Mouse (Mus musculus): ENCODE data around the gene Babam2. TPM values are rescaled to one million over a fixed set of nuclear protein-coding genes. Genes with fewer than 3 reads are reported as not detected.
A peak's percentile ranks its signal among the peaks of the same experiment; 100 is the strongest.

Gene Babam2
- total and polyA plus RNA-seq, 3 experiments = 44.6 to 214 (median 65.0) TPM

DNA sequence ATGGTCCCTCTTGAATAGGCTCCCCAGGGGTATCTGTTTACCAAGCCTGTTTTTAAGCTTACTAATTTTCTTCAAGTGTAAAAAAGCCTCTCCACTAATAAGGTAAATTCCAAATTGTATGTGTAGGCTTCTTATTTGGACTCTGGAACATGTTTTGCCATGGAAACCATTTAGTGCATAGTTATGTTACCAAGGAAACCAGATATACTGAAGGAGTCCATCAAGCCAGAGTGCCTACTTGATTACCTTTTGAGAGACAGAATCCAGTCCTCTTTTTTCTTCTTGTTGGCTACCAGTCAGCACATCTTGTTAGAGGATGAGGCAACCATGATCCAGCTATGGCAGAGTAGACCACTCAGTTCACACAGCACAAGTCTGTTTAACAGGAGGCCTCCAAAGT lies 222.6 kb downstream of the Babam2 start:
- no peaks in the 10 kb centered on the region for H3K9me3 ChIP-seq (replicated peaks)
- H3K27me3 ChIP-seq (ENCODE audit: insufficient read depth, low read length) = no peaks in the 10 kb centered on the region
- H3K4me3 ChIP-seq (ENCODE audit: low read depth, low read length) = no peak overlapping the region
- TF ChIP-seq TAL1 (conservative IDR thresholded peaks at IDR 0.05; ENCODE audit: low read depth, low read length) (no peak), GATA1 (IDR thresholded peaks at IDR 0.05; ENCODE audit: borderline replicate concordance, low read length) (no peak), CTCF (IDR thresholded peaks at IDR 0.05; ENCODE audit: low read depth, low read length) (no peak), POLR2AphosphoS5 (IDR thresholded peaks at IDR 0.05; ENCODE audit: insufficient replicate concordance, low read depth, low read length) (no peak), GATA2 (IDR thresholded peaks at IDR 0.05; ENCODE audit: borderline replicate concordance, low read depth, low read length) (no peak)
- DNase-seq (ENCODE audit: low spot score) (no peak), ATAC-seq (ENCODE audit: extremely low read depth, insufficient number of reproducible peaks, low FRiP score, poor library complexity, severe bottlenecking) (no peak)
- no peaks in the 10 kb centered on the region for H3K4me1 ChIP-seq (ENCODE audit: insufficient read depth, low read depth, low read length)
- H3K36me3 ChIP-seq (replicated peaks) = peaks cover 13% of the 10 kb centered on the region

DNA sequence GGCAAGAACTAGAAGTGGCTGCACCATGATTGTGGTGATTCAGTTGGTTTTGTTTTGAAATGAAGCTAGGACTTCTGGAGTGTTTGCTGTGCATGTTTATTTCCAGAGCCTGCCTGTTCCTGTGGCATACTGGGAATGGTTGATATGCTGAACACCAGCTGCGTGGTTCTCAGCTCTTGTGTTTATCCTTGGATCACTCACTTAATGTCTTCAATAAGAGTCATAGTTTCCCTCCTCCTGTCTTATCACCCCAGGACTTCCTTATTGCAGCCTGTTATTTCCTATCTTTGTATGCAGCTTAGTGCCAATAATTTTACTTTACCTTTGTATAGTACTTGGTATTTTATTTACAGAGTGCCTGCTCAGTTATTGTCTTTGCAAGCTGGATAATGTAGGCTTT lies 223.4 kb downstream of the Babam2 start:
- Histone ChIP-seq H3K9me3 (replicated peaks) (no peaks in the 10 kb centered on the region), H3K4me3 (ENCODE audit: low read depth, low read length) (no peak overlapping the region), H3K27me3 (ENCODE audit: insufficient read depth, low read length) (no peaks in the 10 kb centered on the region), H3K36me3 (replicated peaks) (peaks cover 13% of the 10 kb centered on the region), H3K4me1 (ENCODE audit: insufficient read depth, low read depth, low read length) (no peaks in the 10 kb centered on the region)
- DNase-seq (ENCODE audit: low spot score) = no peak
- TF ChIP-seq CTCF (IDR thresholded peaks at IDR 0.05; ENCODE audit: low read depth, low read length) (no peak), GATA1 (IDR thresholded peaks at IDR 0.05; ENCODE audit: borderline replicate concordance, low read length) (no peak), GATA2 (IDR thresholded peaks at IDR 0.05; ENCODE audit: borderline replicate concordance, low read depth, low read length) (no peak), TAL1 (conservative IDR thresholded peaks at IDR 0.05; ENCODE audit: low read depth, low read length) (no peak), POLR2AphosphoS5 (IDR thresholded peaks at IDR 0.05; ENCODE audit: insufficient replicate concordance, low read depth, low read length) (no peak)
- ATAC-seq (ENCODE audit: extremely low read depth, insufficient number of reproducible peaks, low FRiP score, poor library complexity, severe bottlenecking) = no peak; the same call in 1 of the 2 replicates

DNA sequence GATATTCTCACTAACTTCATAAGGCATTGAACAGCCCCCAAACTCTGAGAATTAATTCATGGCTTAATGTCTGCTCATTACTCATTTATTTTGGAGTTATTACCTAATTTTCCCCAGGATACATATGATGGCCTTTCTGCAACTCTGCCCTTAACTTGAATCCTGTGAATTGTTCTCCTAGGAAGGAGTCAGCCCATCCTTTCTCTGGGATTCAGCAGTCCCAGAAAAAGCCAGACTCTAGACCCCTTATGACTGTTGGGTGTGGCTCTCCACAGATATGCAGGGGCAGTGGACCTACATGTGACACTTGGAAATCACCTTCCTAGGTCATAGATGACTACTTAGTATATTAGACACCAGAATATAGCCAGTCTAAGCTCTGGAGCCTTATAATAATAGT lies 226.6 kb downstream of the Babam2 start:
- DNase-seq (ENCODE audit: low spot score) (no peak), ATAC-seq (ENCODE audit: extremely low read depth, insufficient number of reproducible peaks, low FRiP score, poor library complexity, severe bottlenecking) (no peak)
- H3K9me3 ChIP-seq (replicated peaks) = no peaks in the 10 kb centered on the region; the same call in 1 of the 2 replicates
- no peak for TF ChIP-seq GATA1 (IDR thresholded peaks at IDR 0.05; ENCODE audit: borderline replicate concordance, low read length)
- no peak for TF ChIP-seq POLR2AphosphoS5 (IDR thresholded peaks at IDR 0.05; ENCODE audit: insufficient replicate concordance, low read depth, low read length)
- TF ChIP-seq GATA2 (IDR thresholded peaks at IDR 0.05; ENCODE audit: borderline replicate concordance, low read depth, low read length) = no peak
- TF ChIP-seq TAL1 (conservative IDR thresholded peaks at IDR 0.05; ENCODE audit: low read depth, low read length) = no peak
- TF ChIP-seq CTCF (IDR thresholded peaks at IDR 0.05; ENCODE audit: low read depth, low read length) = no peak
- H3K36me3 ChIP-seq (replicated peaks) = peaks cover 9% of the 10 kb centered on the region
- H3K27me3 ChIP-seq (ENCODE audit: insufficient read depth, low read length) = no peaks in the 10 kb centered on the region
- no peak overlapping the region for H3K4me3 ChIP-seq (ENCODE audit: low read depth, low read length)
- no peaks in the 10 kb centered on the region for H3K4me1 ChIP-seq (ENCODE audit: insufficient read depth, low read depth, low read length)

DNA sequence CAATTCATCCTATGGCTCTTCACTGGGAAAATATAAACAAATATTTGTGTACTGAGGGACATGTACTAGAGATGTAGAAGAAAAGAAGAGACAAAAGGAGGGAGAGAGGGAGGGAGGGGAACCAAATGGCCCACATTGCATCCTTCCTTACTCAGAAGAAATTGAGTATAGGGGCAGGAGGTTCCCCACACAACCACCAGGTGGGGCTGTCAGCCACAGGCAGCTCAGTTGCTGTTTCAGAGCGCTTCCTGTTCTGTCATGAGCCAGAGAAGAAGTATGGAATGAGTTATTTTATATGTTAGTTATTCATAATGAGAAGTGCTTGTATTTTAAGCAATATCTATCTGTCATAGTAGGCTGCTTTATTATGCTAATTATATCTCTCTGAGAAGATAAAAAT lies 229.1 kb downstream of the Babam2 start:
- no peaks in the 10 kb centered on the region for H3K27me3 ChIP-seq (ENCODE audit: insufficient read depth, low read length)
- H3K4me3 ChIP-seq (ENCODE audit: low read depth, low read length) = no peak overlapping the region
- TF ChIP-seq CTCF (IDR thresholded peaks at IDR 0.05; ENCODE audit: low read depth, low read length) = peak; percentile 25; the same call in 1 of the 2 replicates
- TF ChIP-seq GATA1 (IDR thresholded peaks at IDR 0.05; ENCODE audit: borderline replicate concordance, low read length) = no peak
- TF ChIP-seq TAL1 (conservative IDR thresholded peaks at IDR 0.05; ENCODE audit: low read depth, low read length) = no peak
- no peak for TF ChIP-seq GATA2 (IDR thresholded peaks at IDR 0.05; ENCODE audit: borderline replicate concordance, low read depth, low read length)
- no peak for TF ChIP-seq POLR2AphosphoS5 (IDR thresholded peaks at IDR 0.05; ENCODE audit: insufficient replicate concordance, low read depth, low read length)
- no peaks in the 10 kb centered on the region for H3K4me1 ChIP-seq (ENCODE audit: insufficient read depth, low read depth, low read length)
- peaks cover 13% of the 10 kb centered on the region for H3K36me3 ChIP-seq (replicated peaks)
- DNase-seq (ENCODE audit: low spot score) = no peak
- no peak for ATAC-seq (ENCODE audit: extremely low read depth, insufficient number of reproducible peaks, low FRiP score, poor library complexity, severe bottlenecking)
- H3K9me3 ChIP-seq (replicated peaks) = no peaks in the 10 kb centered on the region; the same call in 1 of the 2 replicates

DNA sequence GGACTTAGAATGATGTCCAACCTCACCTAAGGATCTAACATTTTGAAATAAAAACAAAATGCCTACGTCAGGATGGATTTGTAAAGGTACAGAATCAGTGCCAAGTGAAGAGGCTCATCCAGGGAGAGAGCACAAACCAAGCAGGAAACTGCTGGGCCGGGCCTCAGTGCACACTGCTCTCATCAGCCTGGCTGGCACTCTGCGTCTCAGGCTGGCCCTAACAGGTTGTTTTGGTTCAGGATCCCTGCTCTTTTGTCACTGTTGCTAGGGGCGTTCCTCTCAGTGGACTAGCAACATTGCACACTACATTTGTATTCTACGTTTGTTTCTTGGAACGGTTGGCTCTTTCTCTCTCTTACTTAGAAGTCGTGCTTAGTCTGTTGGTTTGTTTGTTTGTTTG lies 231.5 kb downstream of the Babam2 start:
- H3K27me3 ChIP-seq (ENCODE audit: insufficient read depth, low read length) = no peaks in the 10 kb centered on the region
- peaks cover 9% of the 10 kb centered on the region for H3K36me3 ChIP-seq (replicated peaks)
- DNase-seq (ENCODE audit: low spot score) (no peak), ATAC-seq (ENCODE audit: extremely low read depth, insufficient number of reproducible peaks, low FRiP score, poor library complexity, severe bottlenecking) (no peak)
- H3K4me3 ChIP-seq (ENCODE audit: low read depth, low read length) = no peak overlapping the region
- H3K4me1 ChIP-seq (ENCODE audit: insufficient read depth, low read depth, low read length) = no peaks in the 10 kb centered on the region
- TF ChIP-seq GATA1 (IDR thresholded peaks at IDR 0.05; ENCODE audit: borderline replicate concordance, low read length) (no peak), TAL1 (conservative IDR thresholded peaks at IDR 0.05; ENCODE audit: low read depth, low read length) (no peak), CTCF (IDR thresholded peaks at IDR 0.05; ENCODE audit: low read depth, low read length) (no peak), POLR2AphosphoS5 (IDR thresholded peaks at IDR 0.05; ENCODE audit: insufficient replicate concordance, low read depth, low read length) (no peak)
- H3K9me3 ChIP-seq (replicated peaks) = no peaks in the 10 kb centered on the region; the same call in 1 of the 2 replicates

DNA sequence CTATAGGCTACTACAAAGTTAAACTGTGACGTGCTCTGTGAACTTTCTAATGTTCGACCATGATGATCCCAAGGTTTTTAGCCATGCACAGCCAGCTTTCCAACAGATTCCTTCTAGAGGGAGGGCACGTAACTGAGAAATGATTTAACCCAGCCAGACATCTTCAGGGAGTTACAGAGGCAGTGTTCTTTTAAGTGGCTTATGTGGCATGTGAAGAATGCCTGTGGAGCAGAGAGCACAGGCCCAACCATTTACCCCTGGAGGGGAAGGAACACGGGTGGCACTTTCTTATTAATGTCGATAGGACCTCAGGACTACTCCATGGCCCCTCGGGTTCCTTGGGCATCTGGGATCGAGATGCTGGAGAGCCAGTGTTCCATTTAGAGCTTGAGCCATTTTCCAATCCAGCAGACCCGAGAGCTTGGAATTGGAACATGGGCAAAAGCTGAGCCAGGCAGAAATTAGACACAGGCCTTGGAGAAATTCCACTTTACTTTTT lies 233.7 kb downstream of the Babam2 start:
- Histone ChIP-seq H3K27me3 (ENCODE audit: insufficient read depth, low read length) (no peaks in the 10 kb centered on the region), H3K9me3 (replicated peaks) (no peaks in the 10 kb centered on the region; the same call in 1 of the 2 replicates), H3K4me1 (ENCODE audit: insufficient read depth, low read depth, low read length) (no peaks in the 10 kb centered on the region), H3K4me3 (ENCODE audit: low read depth, low read length) (no peak overlapping the region), H3K36me3 (replicated peaks) (peaks cover 9% of the 10 kb centered on the region)
- DNase-seq (ENCODE audit: low spot score) = no peak
- TF ChIP-seq TAL1 (conservative IDR thresholded peaks at IDR 0.05; ENCODE audit: low read depth, low read length) = no peak
- TF ChIP-seq GATA2 (IDR thresholded peaks at IDR 0.05; ENCODE audit: borderline replicate concordance, low read depth, low read length) = no peak
- TF ChIP-seq POLR2AphosphoS5 (IDR thresholded peaks at IDR 0.05; ENCODE audit: insufficient replicate concordance, low read depth, low read length) = no peak
- no peak for TF ChIP-seq CTCF (IDR thresholded peaks at IDR 0.05; ENCODE audit: low read depth, low read length)
- TF ChIP-seq GATA1 (IDR thresholded peaks at IDR 0.05; ENCODE audit: borderline replicate concordance, low read length) = no peak
- no peak for ATAC-seq (ENCODE audit: extremely low read depth, insufficient number of reproducible peaks, low FRiP score, poor library complexity, severe bottlenecking)
